Mouse (Mus musculus): ENCODE results near the gene Frmpd1.

The Frmpd1 gene

DNA sequence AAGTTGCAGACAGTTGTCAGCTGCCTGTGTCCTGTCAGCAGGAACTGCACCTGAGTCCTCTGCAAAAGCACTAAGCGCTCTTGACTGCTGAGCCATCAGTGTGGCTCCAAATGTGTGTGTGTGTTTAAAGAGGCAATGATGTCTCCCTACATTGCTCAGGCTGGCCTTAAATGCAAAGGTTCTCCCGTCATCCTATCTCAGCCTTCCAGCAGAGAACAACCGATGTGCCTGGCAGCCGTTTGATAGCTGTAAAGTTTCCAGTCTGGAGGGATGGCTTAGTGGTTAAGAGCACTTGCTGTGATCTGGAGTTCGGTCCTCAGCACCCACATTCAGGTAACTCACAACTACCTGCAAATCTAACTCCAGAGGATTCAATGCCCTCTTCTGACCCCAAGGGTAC, 56.7 kb downstream of the Frmpd1 start:
- no peak for DNase-seq (ENCODE audit: low spot score in 2 of 2)

DNA sequence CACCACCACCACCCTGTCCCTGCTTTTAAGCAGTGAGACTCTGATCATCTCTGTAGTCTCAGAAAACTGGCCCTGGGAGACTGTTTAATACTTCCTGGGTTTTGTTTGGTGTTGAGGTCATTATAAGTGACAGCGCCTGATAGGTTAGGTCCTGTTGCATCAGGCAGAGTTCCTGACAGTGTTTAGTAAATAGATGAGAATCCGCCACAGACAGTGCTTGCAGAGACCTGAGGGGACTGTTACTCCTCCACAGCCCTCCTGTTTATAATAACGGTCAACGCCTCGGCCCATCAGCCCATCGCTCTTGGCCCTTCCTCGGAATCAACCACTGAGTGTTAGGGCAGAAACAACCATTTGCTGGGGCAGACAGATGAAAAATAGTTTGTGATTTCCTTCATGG, 57.5 kb downstream of the Frmpd1 start:
- no peak for DNase-seq (ENCODE audit: low spot score in 2 of 2)

DNA sequence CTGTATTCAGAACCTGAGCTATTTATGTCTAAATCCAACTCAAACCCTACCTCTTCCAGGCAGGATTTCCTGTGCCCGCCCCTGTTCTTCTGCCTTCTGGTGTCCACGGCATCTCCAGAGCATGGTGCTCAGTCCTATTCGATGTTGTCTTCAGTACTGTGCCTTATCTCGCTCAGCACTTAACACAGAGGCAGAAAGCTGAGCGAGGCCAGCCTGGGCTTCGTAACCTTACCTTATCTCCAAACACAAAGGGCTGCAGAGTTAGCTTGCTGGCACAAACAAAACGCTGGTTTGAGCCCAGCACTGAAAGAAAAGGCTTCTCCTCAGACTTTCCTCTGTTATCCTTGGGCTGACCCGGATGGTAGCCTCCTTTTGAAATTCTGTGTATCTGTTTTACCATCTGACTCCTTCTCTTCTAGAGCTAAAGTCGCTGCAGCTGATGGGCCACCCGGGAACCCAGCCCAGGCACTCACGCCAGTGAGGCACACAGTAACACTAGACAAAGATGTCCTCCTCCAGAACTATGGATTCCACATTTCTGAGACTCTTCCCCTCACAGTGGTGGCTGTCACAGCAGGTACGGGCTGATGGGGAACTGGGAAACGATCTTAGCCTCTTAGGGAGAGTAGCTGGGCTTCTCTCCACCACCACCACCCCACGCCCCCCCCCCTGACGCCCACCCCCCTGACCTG, 58.7 kb downstream of the Frmpd1 start:
- peak in 1 of 2 experiments; percentile 27 for DNase-seq (ENCODE audit: low spot score in 2 of 2)

GRCm38 (mm10) chr4:45251265-45251664, 66.6 kb downstream of the Frmpd1 start:
- no peak for DNase-seq (ENCODE audit: low spot score in 2 of 2)

- no peak for DNase-seq (ENCODE audit: low spot score in 2 of 2)
Measured at GRCm38 (mm10) chr4:45252861-45253262, 68.2 kb downstream of the Frmpd1 start.

- DNase-seq (ENCODE audit: low spot score in 2 of 2): no peak
Measured at GRCm38 (mm10) chr4:45253839-45254601, 69.3 kb downstream of the Frmpd1 start.

DNA sequence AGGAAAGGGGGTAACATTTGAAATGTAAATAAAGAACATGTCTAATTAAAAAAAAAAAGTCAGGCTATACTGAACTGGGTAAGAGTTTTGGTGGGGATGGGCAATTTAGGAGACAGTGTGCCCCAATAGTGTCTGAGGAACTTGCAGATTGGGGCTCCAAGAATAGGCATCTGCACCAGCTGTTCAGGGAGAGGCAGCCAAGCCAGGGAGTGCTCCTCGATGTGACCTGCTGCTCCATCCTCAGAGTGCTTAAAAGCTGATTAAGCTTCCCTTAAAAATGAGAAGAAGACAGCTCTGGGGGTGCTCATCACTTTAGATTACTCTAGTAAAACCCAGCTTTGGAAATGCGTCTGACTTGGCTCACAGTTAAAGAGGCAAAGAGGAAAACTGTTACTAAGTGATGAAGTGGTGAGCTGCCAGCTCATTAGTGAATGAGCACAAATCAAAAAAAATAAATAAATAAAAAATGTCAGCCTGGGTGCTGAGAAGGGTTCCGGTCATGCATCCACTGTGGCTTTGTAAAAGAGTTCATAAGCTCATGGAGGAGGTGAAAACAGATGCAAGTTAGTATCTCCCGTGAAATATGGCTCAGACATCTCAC, 74.7 kb downstream of the Frmpd1 start:
- no peak for DNase-seq (ENCODE audit: low spot score in 2 of 2)

DNA sequence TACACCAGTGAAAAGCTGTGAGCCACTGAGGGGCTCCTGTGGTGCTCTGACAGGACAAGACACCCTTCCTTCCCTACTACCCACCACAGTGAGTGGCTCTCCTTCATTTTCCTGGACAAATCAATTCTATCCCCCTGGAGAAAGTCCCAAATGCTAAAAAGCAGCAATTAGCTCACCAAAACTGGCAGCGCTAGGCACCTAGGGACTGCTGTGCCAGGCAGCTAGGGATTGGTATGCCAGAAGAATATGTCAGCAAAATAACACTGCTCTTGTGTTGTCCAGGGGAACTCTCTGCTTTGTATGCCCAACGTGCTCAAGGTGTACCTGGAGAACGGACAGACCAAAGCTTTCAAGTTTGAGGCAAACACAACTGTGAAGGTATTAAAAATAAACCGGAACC, 76.9 kb downstream of the Frmpd1 start:
- no peak for DNase-seq (ENCODE audit: low spot score in 2 of 2)

DNA sequence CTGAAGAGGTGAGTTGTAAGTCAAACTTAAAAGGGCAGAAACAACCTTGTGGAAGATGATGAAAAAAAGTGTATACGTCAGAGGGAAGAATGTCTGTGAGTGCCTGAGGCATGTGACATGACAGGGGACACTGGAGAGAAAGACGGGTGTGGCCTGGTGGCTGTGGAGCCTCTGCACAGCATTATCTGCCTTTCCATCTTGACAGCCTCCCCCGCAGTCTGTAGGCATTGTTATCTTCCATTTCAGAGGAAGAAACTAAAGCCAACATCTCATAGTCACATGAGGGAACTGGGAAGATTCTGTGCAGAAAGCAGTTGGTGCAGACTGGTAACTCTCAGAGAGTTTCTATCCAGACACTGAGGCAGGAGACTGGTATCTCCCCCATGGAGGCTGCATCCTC, 83.2 kb downstream of the Frmpd1 start:
- DNase-seq (ENCODE audit: low spot score in 2 of 2): no peak

GRCm38 (mm10) chr4:45271041-45271452, 86.4 kb downstream of the Frmpd1 start:
- no peak for DNase-seq (ENCODE audit: low spot score in 2 of 2)

DNA sequence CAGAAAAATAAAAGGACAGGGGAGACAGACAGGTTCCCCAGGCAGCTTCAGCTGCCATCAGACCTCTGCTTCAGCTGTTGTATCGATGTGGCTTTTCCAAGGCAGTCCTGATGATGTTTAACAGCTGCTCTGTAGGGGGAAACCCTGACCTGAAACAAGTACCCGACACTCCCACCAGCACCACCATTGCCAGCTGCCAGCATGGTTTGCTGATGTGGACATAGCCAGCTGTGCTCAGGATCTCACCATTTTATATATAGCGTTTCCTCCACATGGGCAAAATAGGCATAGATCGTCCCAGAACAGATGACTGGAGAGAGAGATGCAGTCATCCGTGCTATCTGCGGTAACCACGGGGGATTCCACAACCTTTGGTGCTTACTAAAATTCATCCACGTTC, 91.1 kb downstream of the Frmpd1 start:
- no peak for DNase-seq (ENCODE audit: low spot score in 2 of 2)

DNA sequence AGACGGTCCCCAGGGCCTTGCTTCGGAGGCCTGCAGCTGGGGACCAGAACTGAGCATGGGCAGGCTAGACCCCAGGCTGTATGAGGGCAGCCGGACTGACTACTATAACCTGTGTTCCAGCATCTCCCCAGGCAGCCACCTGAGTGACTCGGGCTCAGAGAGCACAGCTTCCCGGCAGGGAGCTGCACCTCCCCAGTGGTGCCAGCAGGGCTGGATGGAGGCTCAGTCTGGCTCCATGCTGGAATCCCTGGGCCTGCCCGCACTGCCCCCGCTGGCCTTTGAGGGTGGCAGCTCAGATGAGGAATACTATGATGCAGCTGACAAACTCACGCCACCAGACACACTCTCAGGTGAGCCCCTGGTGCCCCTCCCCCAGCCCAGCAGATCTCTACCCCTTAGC, 94.6 kb downstream of the Frmpd1 start:
- DNase-seq (ENCODE audit: low spot score in 2 of 2): no peak

DNA sequence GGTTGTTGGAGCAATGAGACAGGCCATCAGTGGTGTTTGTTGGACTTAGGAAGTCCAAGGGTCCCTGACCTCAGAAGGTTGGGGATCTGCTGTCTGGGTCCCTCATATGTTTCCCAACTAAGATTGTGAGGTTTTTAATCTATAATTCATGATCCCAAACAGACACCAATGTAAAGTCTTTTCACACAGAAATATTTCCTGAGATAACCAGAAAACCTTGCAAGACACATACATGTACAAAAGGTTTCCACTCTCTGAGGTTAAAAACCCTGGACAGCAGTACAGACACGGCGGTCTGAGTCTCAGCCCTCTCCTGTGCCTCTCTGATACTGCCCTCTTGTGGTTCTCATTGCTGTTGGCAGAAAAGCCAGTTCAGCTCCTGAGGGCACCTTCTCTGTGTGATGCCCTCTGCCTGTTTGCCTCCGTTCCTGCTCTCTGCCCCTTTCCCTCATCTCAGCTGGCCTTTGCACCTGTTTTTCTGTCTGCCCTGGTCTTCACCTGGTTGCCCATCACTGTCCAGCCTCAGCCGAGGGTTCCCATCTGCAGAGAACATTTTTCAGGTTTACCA, 95.4 kb downstream of the Frmpd1 start:
- peak; percentile 57 to 72 for DNase-seq (ENCODE audit: low spot score in 2 of 2)

DNA sequence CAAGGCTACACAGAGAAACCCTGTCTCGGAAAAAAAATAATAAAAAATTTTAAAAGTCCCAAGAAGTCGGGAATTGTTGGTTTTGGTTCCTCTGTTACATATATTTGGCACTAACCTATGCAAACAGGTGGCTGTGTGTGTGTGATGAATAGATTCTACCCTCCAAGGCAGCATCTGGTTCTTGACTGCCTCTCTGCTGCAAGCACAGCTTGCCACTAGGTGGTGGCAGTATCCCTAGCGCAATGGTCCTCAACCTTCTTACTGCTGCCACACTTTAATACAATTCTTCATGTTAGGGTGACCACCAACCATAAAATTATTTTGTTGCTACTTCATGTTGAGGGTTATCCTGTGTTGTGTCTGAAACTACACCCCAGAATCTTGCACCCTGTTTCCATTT, 101.6 kb downstream of the Frmpd1 start:
- no peak for DNase-seq (ENCODE audit: low spot score in 2 of 2)

DNA sequence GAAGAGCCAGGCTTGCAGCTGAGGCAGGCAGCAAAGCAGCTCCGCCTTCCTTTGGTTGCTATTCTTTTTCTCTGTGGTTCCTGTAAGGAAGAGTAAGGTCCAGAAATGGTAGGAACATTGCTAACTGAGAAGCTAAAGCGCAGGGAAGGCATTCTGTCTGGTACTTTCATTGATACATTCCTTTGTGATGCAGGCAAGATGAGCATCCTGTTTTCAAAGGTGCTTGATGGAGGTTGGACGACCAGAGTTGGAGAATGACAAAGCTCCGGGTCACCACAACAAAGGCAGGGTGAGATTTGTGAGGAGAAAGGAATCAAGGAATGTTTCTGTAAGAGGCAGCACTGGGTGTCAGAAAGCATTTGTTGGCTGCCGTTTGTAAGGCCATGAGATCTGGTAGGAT, 103.2 kb downstream of the Frmpd1 start:
- no peak for DNase-seq (ENCODE audit: low spot score in 2 of 2)

DNA sequence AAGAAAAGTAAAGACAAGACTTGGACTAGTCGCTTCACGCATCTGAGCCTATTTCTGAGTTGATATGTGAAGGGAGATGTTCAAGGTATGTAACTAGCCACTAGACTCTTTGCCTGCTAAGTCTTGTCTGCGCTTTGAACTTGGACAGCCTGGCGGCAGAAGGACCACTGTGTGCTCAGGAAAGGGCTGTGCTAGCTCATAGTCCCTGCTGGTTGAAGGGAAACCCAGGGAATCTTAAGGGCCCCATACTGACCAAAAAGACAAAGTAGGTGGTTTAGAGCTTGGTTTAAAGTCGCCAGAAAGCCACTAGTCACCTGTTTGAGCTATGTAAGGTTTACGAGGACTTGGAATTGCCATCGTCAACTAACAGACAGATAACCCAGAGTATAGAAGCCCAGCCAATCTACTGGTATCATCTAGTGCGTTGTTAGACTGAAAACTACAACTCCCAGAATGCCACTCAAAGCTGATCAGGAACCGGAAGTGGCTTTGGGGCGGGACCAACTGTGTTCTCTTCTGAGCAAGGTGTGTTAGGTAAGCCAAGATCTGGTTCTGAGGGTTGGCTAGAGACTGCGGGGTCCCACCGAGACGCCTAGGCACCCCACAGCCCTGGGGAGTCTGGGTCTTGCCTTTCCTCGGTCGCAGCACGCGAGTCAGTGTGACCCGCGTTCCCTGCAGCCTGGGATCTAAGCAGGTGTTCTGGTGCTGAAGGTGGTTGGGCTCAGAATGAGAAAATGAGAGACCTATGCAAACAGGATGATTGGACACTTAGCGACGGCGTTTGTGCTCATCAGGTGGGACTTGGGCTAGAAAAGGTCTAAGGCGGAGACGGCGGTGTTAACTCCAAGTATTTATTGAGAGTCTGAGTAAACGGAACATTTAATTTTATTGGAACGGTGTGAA, 112.2 kb downstream of the Frmpd1 start, which contains the start of gene Trmt10b:
Gene Trmt10b (plus strand): TSS at position 466 of the 903 bp plus-strand sequence.
- DNase-seq (ENCODE audit: low spot score in 2 of 2): peak; percentile 62 to 82

DNA sequence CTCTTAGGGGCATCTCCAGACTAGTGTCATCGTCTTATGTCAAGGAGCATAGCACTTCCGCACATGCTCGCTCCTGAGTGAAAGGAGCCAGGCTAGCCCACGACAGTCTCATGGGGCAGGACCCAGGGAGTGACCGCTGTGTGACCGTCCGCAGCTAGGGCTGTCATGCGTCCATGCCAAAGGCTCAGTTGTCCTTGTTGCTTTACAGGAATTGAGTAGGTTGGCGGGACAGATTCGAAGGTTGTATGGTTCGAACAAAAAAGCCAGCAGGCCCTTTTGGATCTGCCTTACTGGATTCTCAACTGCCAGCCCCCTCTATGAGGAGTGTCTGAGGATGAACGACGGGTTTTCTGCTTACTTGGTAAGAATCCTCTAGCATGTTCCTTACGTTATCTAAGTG, 120.9 kb downstream of the Frmpd1 start:
- DNase-seq (ENCODE audit: low spot score in 2 of 2): peak in 1 of 2 experiments; percentile 49

- peak in 1 of 2 experiments; percentile 60 for DNase-seq (ENCODE audit: low spot score in 2 of 2)
Measured at GRCm38 (mm10) chr4:45308046-45308445, 123.4 kb downstream of the Frmpd1 start.

GRCm38 (mm10) chr4:45308606-45309005, 123.9 kb downstream of the Frmpd1 start:
- peak in 1 of 2 experiments; percentile 52 for DNase-seq (ENCODE audit: low spot score in 2 of 2)

GRCm38 (mm10) chr4:45311056-45311455, 126.4 kb downstream of the Frmpd1 start:
- peak in 1 of 2 experiments; percentile 19 for DNase-seq (ENCODE audit: low spot score in 2 of 2)

GRCm38 (mm10) chr4:45320159-45320816, 135.6 kb downstream of the Frmpd1 start:
- DNase-seq (ENCODE audit: low spot score in 2 of 2): peak; percentile 74 to 89
